Mouse (Mus musculus) Patski (cell line): ENCODE results near the gene Cox19. TPM values are rescaled to one million over a fixed set of nuclear protein-coding genes. Genes with fewer than 3 reads are reported as not detected.

ENCODE experiments used
- ATAC-seq: fragments of 100-300 bp; one replicate; pipeline ENCODE4 v1.8.0; 2021
- CTCF ChIA-PET: fragments of 350-600 bp; sonication (Branson Sonifier 250); formaldehyde crosslinking; loops from one replicate; lab custom pipeline; 2022; ENCODE audit warnings: inconsistent platforms; lab: Charles Lee
- POLR2A ChIA-PET: fragments of 350-600 bp; sonication (Branson Sonifier 250); formaldehyde crosslinking; loops from one replicate; lab custom pipeline; 2022; ENCODE audit warnings: antibody characterized with exemption, inconsistent platforms; lab: Charles Lee
- DNase-seq: peaks from one replicate; pipeline ENCODE4 v3.0.0-alpha.2; 2011; ENCODE audit warnings: low read depth, low spot score
- H3K27me3 ChIP-seq: fragments of 371-371 bp; one replicate; pipeline ENCODE4 v1.5.1; 2021
- CTCF ChIP-seq: fragments of 100-300 bp; IDR thresholded peaks from one replicate; pipeline ENCODE4 v1.5.1; 2021
- in situ Hi-C: fragments of 300-500 bp; cut with MboI; formaldehyde crosslinking; loops from 3 replicates; pipeline ENCODE4 v1.11.1; 2018; ENCODE audit warnings: low pct_unique_long_range_greater_than_20kb, mixed read lengths
- polyA plus RNA-seq: library from polyadenylated mRNA; unstranded; gene quantifications from one replicate; pipeline ENCODE4 v1.2.3, GENCODE M21; 2021

The Cox19 gene
- 66.1 TPM for polyA plus RNA-seq

GRCm38 (mm10) chr5:139351134-139351533 is at the start of gene Cox19:
TSS of gene Cox19 (minus strand) at chr5:139351418.
- in situ Hi-C loops, result loop anchor here (25.0 kb wide), 1 partner anchor 311 kb away; no protein-coding TSS in a partner anchor
- ChIA-PET POLR2A (no interaction called here), CTCF (interaction anchor here (0.7 to 5.0 kb wide), 5 partner anchors 12 to 69 kb away, joined by 3 to 37 read pairs (median 7); no protein-coding TSS in a partner anchor)
- no peak for TF ChIP-seq CTCF
- ATAC-seq, result no peak
- no peak for DNase-seq
- no peaks in the 10 kb centered on the region for H3K27me3 ChIP-seq

- in situ Hi-C loops, result loop anchor here (5.0 kb wide), 1 partner anchor 38 kb away; no protein-coding TSS in a partner anchor
- POLR2A ChIA-PET, result interaction anchor here (1.4 kb wide), 1 partner anchor 9 kb away, joined by 4 read pairs; no protein-coding TSS in a partner anchor
These were observed 48.8 kb upstream of the Cox19 start for GRCm38 (mm10) chr5:139399991-139400390.

GRCm38 (mm10) chr5:139398786-139399185 is 47.6 kb upstream of the Cox19 start:
- no peak for TF ChIP-seq CTCF

More at GRCm38 (mm10) chr5:139399991-139400390, 48.8 kb upstream of the Cox19 start:
- peak; percentile 65 for ATAC-seq
- CTCF ChIA-PET, result interaction anchor here (0.8 to 2.5 kb wide), 4 partner anchors 11 to 58 kb away, joined by 3 to 13 read pairs (median 6); no protein-coding TSS in a partner anchor
- TF ChIP-seq CTCF, result no peak
- no peaks in the 10 kb centered on the region for H3K27me3 ChIP-seq
- no peak for DNase-seq

GRCm38 (mm10) chr5:139397959-139398753 is 46.9 kb upstream of the Cox19 start:
- in situ Hi-C loops, result no loop called here
- ATAC-seq, result peak; percentile 65
- no peak for TF ChIP-seq CTCF

More at GRCm38 (mm10) chr5:139398786-139399185, 47.6 kb upstream of the Cox19 start:
- H3K27me3 ChIP-seq, result no peaks in the 10 kb centered on the region
- in situ Hi-C loops, result no loop called here
- ChIA-PET CTCF (interaction anchor here (0.9 to 2.7 kb wide), 16 partner anchors 10 to 79 kb away, joined by 3 to 14 read pairs (median 6); partner anchors contain the start of genes 3110082I17Rik and Gper1), POLR2A (interaction anchor here (1.4 to 1.6 kb wide), 2 partner anchors 10 to 19 kb away, joined by 4 to 9 read pairs; no protein-coding TSS in a partner anchor)
- no peak for ATAC-seq
- no peak for DNase-seq

GRCm38 (mm10) chr5:139397359-139397916 is 46.2 kb upstream of the Cox19 start:
- ChIA-PET POLR2A (interaction anchor here (0.6 to 1.6 kb wide), 5 partner anchors 18 to 383 kb away, joined by 3 to 9 read pairs (median 4); partner anchors contain the start of gene Gpr146), CTCF (interaction anchor here (0.8 to 2.7 kb wide), 12 partner anchors 8 to 63 kb away, joined by 3 to 14 read pairs (median 6); partner anchors contain the start of gene 3110082I17Rik)
- no peak for DNase-seq
- TF ChIP-seq CTCF, result no peak
- no peak for ATAC-seq
- in situ Hi-C loops, result no loop called here
- H3K27me3 ChIP-seq, result no peaks in the 10 kb centered on the region

More at GRCm38 (mm10) chr5:139397959-139398753, 46.9 kb upstream of the Cox19 start:
- H3K27me3 ChIP-seq, result no peaks in the 10 kb centered on the region
- ChIA-PET POLR2A (interaction anchor here (0.6 to 1.6 kb wide), 3 partner anchors 18 to 383 kb away, joined by 4 to 9 read pairs (median 4); partner anchors contain the start of gene Gpr146), CTCF (interaction anchor here (0.8 to 2.7 kb wide), 18 partner anchors 9 to 80 kb away, joined by 3 to 14 read pairs (median 6); partner anchors contain the start of genes 3110082I17Rik and Gper1)
- DNase-seq, result peak; percentile 65

GRCm38 (mm10) chr5:139395528-139395927 is 44.3 kb upstream of the Cox19 start:
- in situ Hi-C loops, result no loop called here
- TF ChIP-seq CTCF, result no peak
- no peaks in the 10 kb centered on the region for H3K27me3 ChIP-seq
- CTCF ChIA-PET, result interaction anchor here (1.0 kb wide), 1 partner anchor 36 kb away, joined by 3 read pairs; no protein-coding TSS in a partner anchor
- DNase-seq, result no peak
- ATAC-seq, result no peak
- POLR2A ChIA-PET, result interaction anchor here (0.7 to 1.9 kb wide), 2 partner anchors 14 to 558 kb away, joined by 3 to 4 read pairs; no protein-coding TSS in a partner anchor

GRCm38 (mm10) chr5:139394399-139394798 is 43.2 kb upstream of the Cox19 start:
- in situ Hi-C loops, result no loop called here
- ChIA-PET CTCF (no interaction called here), POLR2A (interaction anchor here (1.9 kb wide), 1 partner anchor 13 kb away, joined by 4 read pairs; no protein-coding TSS in a partner anchor)
- no peaks in the 10 kb centered on the region for H3K27me3 ChIP-seq
- no peak for TF ChIP-seq CTCF
- no peak for DNase-seq
- ATAC-seq, result no peak

GRCm38 (mm10) chr5:139393197-139393588 is 42.0 kb upstream of the Cox19 start:
- H3K27me3 ChIP-seq, result no peaks in the 10 kb centered on the region
- CTCF ChIA-PET, result no interaction called here
- no peak for TF ChIP-seq CTCF
- no peak for ATAC-seq
- POLR2A ChIA-PET, result no interaction called here
- DNase-seq, result no peak
- in situ Hi-C loops, result no loop called here

GRCm38 (mm10) chr5:139392219-139393196 is 41.3 kb upstream of the Cox19 start:
- ATAC-seq, result no peak
- no peak for DNase-seq
- H3K27me3 ChIP-seq, result no peaks in the 10 kb centered on the region
- in situ Hi-C loops, result no loop called here
- TF ChIP-seq CTCF, result no peak
- ChIA-PET POLR2A (no interaction called here), CTCF (no interaction called here)
